Mouse (Mus musculus) megakaryocyte-erythroid progenitor cell, adult 5-6 weeks (primary cell): Measurements from ENCODE around the gene C2cd4b. TPM values are rescaled to one million over a fixed set of nuclear protein-coding genes. Genes with fewer than 3 reads are reported as not detected.

ENCODE experiments used
- total RNA-seq, 2 experiments: library from RNA; stranded (forward) in 1 of 2; stranded (reverse) in 1 of 2; fragments of 200-1000, 215-1000 nt in 1 of 2; fragments of >200 nt in 1 of 2; fragmentation: Nextera tagmentation in 1 of 2; gene quantifications; 2 replicates each; pipeline ENCODE4 v1.2.3; 2014 to 2017

The C2cd4b gene
- total RNA-seq, 2 experiments from 2014 or later, result not detected

Other genes starting within 250 kb of the C2cd4b start
- not detected in 2 replicates for gene Tln2, start 199.7 kb upstream of the C2cd4b start, total RNA-seq (2014; fragmentation: Nextera tagmentation)
- gene Tln2, start 199.7 kb upstream of the C2cd4b start, total RNA-seq (2017), result 0.50 TPM in 1 of 2 replicates, not detected in the other
- gene C2cd4a, start 72.9 kb downstream of the C2cd4b start, total RNA-seq (2014; fragmentation: Nextera tagmentation), result not detected in 2 replicates
- not detected in 2 replicates for gene C2cd4a, start 72.9 kb downstream of the C2cd4b start, total RNA-seq (2017)
- gene Vps13c, start 81.0 kb downstream of the C2cd4b start, total RNA-seq (2014; fragmentation: Nextera tagmentation), result 34.5 and 39.3 TPM in 2 replicates
- gene Vps13c, start 81.0 kb downstream of the C2cd4b start, total RNA-seq (2017), result 20.8 and 33.5 TPM in 2 replicates